Mouse (Mus musculus) forebrain, embryonic 12.5 days (tissue): Measurements from ENCODE around the gene Slc25a51. TPM values are rescaled to one million over a fixed set of nuclear protein-coding genes. Genes with fewer than 3 reads are reported as not detected.

Experiments
- ATAC-seq: fragments of 200-750 bp; cut with Nextera tagmentation; 2 replicates; pipeline ENCODE4 v1.8.0; 2017; ENCODE audit warnings: moderate TSS enrichment; ENCODE audit not compliant: low FRiP score
- H3K27ac ChIP-seq: fragments of 300-500 bp; sonication (generic); 2 replicates; pipeline ENCODE4 v1.5.1; 2016; ENCODE audit warnings: mild to moderate bottlenecking
- H3K27me3 ChIP-seq: fragments of 300-500 bp; sonication (generic); 2 replicates; pipeline ENCODE4 v1.6.1; 2016; ENCODE audit warnings: mild to moderate bottlenecking
- H3K36me3 ChIP-seq: fragments of 300-500 bp; sonication (generic); replicated peaks from 2 replicates; pipeline ENCODE4 v1.6.1; 2016; ENCODE audit warnings: mild to moderate bottlenecking
- H3K4me1 ChIP-seq: fragments of 300-500 bp; sonication (generic); 2 replicates; pipeline ENCODE4 v1.6.1; 2016
- H3K4me2 ChIP-seq: fragments of 300-500 bp; sonication (generic); 2 replicates; pipeline ENCODE4 v1.6.1; 2016; ENCODE audit warnings: mild to moderate bottlenecking, moderate library complexity
- H3K4me3 ChIP-seq: fragments of 300-500 bp; sonication (generic); replicated peaks from 2 replicates; pipeline ENCODE4 v1.5.1; 2016; ENCODE audit warnings: mild to moderate bottlenecking
- H3K9ac ChIP-seq: fragments of 300-500 bp; sonication (generic); 2 replicates; pipeline ENCODE4 v1.6.1; 2016; ENCODE audit warnings: mild to moderate bottlenecking
- H3K9me3 ChIP-seq: fragments of 300-500 bp; sonication (generic); 2 replicates; pipeline ENCODE4 v1.6.1; 2016
- WGBS: fragments of 180-500 bp; shearing (Covaris S2); methylation state at CpG from one replicate; pipeline ENCODE4 v1.1.7; 2016; 5-methylcytosine and 5-hydroxymethylcytosine counted together
- polyA plus RNA-seq: library from polyadenylated mRNA; unstranded; fragments of >200 nt; fragmentation: Nextera tagmentation; extraction: Ambion mirVana; gene quantifications from 2 replicates; pipeline ENCODE4 v1.2.1, GENCODE M21; 2016

Gene Slc25a51
- polyA plus RNA-seq, 1 experiment from 2014 or later = 86.8 TPM

GRCm38 (mm10) chr4:45422640-45423039 is 14.1 kb upstream of the Slc25a51 start:
- Histone ChIP-seq H3K27me3 (0 out of 2 replicates have a peak, but pooled peaks cover 4% of the 10 kb centered on the region), H3K4me1 (peaks cover 67% of the 10 kb centered on the region), H3K9ac (no peak overlapping the region), H3K4me3 (no peak overlapping the region), H3K9me3 (no peaks in the 10 kb centered on the region), H3K36me3 (no peaks in the 10 kb centered on the region), H3K4me2 (no peak overlapping the region), H3K27ac (0 out of 2 replicates have a peak overlapping the region, but pooled peaks have one; percentile 5)
- ATAC-seq = no peak
- 85% methylated on average over 10 of the region's 10 CpGs for WGBS

DNA sequence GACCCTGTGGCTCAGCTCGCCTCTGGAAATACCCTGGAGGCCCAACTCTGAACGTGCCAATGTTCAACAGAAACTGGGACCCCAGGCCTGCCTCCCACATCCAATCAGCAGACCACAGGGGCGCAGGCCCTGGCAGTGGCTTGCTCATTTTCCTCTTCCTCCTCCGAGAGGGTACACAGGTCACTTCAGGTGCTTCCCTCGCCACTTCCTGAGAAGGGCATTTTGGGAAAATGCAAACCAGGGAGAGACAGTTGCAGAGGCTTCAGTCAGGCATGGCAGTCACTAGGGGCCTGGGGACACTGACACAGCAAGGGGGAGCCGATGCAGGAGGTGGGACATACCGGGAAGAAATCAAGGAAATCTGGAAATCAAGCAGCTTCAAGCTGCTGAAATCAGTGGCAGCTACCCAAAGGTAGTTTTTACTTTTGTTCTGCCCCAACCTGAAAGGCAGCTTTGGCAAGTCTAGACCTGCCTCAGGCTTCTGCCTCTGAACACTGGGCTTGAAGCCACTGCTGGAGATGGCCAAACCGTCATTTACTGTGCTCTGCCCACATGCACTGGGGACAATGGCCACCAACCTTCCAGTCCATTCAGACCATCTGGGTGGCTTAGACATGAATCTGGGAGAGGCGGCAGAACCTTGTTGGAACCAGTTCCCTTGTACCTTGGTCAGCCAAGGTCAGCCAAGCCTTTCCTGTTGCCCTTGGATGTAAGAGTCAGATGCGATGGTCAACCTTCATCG is 13.1 kb upstream of the Slc25a51 start:
- 0 out of 2 replicates have a peak, but pooled peaks cover 4% of the 10 kb centered on the region for H3K27me3 ChIP-seq
- peak overlapping the region; percentile 42 for H3K9ac ChIP-seq
- no peaks in the 10 kb centered on the region for H3K9me3 ChIP-seq
- H3K36me3 ChIP-seq = no peaks in the 10 kb centered on the region
- no peak overlapping the region for H3K4me3 ChIP-seq
- peak overlapping the region; percentile 81 for H3K27ac ChIP-seq
- no peak for ATAC-seq
- H3K4me2 ChIP-seq = no peak overlapping the region
- 70% methylated on average over 11 of the region's 11 CpGs for WGBS
- peaks cover 57% of the 10 kb centered on the region for H3K4me1 ChIP-seq

DNA sequence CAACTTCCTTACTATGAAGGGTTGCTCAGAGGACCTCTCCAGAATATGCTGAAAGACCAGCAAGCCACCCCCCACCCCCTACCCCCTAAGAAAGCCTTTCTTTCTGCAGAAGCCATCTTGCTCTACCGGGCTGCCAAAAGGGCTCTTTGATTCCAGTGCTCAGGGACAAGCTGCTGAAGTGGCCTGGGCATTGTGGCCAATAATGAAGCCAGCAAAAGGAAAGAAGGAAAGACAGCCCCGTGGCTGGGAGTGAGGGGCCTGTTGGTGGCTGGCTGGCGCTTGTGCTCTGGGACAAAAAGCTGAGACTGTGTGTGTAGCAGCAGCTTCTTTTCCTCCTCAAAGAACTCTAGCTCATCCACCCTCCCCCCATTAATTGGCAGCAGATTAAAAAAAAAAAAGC is 12.2 kb upstream of the Slc25a51 start:
- Histone ChIP-seq H3K27me3 (peaks cover 4% of the 10 kb centered on the region; the same call in 1 of the 2 replicates), H3K4me3 (no peak overlapping the region), H3K27ac (peak overlapping the region; percentile 81), H3K9me3 (no peaks in the 10 kb centered on the region), H3K4me2 (no peak overlapping the region), H3K4me1 (peaks cover 50% of the 10 kb centered on the region), H3K36me3 (no peaks in the 10 kb centered on the region), H3K9ac (0 out of 2 replicates have a peak overlapping the region, but pooled peaks have one; percentile 36)
- no peak for ATAC-seq
- WGBS = 8% methylated on average over 3 of the region's 3 CpGs

- Histone ChIP-seq H3K9ac (no peak overlapping the region), H3K9me3 (no peaks in the 10 kb centered on the region), H3K4me1 (peaks cover 46% of the 10 kb centered on the region), H3K27me3 (no peaks in the 10 kb centered on the region; the same call in 1 of the 2 replicates), H3K4me3 (no peak overlapping the region), H3K27ac (peak overlapping the region; percentile 25; the same call in 1 of the 2 replicates), H3K36me3 (no peaks in the 10 kb centered on the region), H3K4me2 (peak overlapping the region; percentile 15; the same call in 1 of the 2 replicates)
- WGBS = 85% methylated on average over 4 of the region's 4 CpGs
- no peak for ATAC-seq
These were observed 10.5 kb upstream of the Slc25a51 start for GRCm38 (mm10) chr4:45419051-45419450.

- Histone ChIP-seq H3K4me3 (no peak overlapping the region), H3K9me3 (no peaks in the 10 kb centered on the region), H3K36me3 (no peaks in the 10 kb centered on the region), H3K27ac (no peak overlapping the region), H3K4me2 (peak overlapping the region; percentile 15), H3K9ac (no peak overlapping the region), H3K4me1 (peaks cover 40% of the 10 kb centered on the region), H3K27me3 (no peaks in the 10 kb centered on the region; the same call in 1 of the 2 replicates)
- 18% methylated on average over 11 of the region's 11 CpGs for WGBS
- ATAC-seq = peak; percentile 60
These were observed 9.8 kb upstream of the Slc25a51 start for GRCm38 (mm10) chr4:45418229-45418950.

GRCm38 (mm10) chr4:45416314-45416713 is 7.7 kb upstream of the Slc25a51 start:
- Histone ChIP-seq H3K36me3 (no peaks in the 10 kb centered on the region), H3K9me3 (no peaks in the 10 kb centered on the region), H3K27ac (0 out of 2 replicates have a peak overlapping the region, but pooled peaks have one; percentile 20), H3K4me1 (peaks cover 31% of the 10 kb centered on the region), H3K4me3 (no peak overlapping the region), H3K4me2 (no peak overlapping the region), H3K9ac (no peak overlapping the region), H3K27me3 (peaks cover 10% of the 10 kb centered on the region)
- 77% methylated on average over 7 of the region's 7 CpGs for WGBS
- ATAC-seq = no peak

GRCm38 (mm10) chr4:45413674-45414338 is 5.2 kb upstream of the Slc25a51 start:
- no peak overlapping the region for H3K27ac ChIP-seq
- peaks cover 14% of the 10 kb centered on the region for H3K27me3 ChIP-seq
- no peaks in the 10 kb centered on the region for H3K9me3 ChIP-seq
- H3K4me2 ChIP-seq = no peak overlapping the region
- 89% methylated on average over 9 of the region's 9 CpGs for WGBS
- ATAC-seq = no peak
- no peak overlapping the region for H3K4me3 ChIP-seq
- H3K4me1 ChIP-seq = peaks cover 15% of the 10 kb centered on the region
- H3K9ac ChIP-seq = no peak overlapping the region
- no peaks in the 10 kb centered on the region for H3K36me3 ChIP-seq

DNA sequence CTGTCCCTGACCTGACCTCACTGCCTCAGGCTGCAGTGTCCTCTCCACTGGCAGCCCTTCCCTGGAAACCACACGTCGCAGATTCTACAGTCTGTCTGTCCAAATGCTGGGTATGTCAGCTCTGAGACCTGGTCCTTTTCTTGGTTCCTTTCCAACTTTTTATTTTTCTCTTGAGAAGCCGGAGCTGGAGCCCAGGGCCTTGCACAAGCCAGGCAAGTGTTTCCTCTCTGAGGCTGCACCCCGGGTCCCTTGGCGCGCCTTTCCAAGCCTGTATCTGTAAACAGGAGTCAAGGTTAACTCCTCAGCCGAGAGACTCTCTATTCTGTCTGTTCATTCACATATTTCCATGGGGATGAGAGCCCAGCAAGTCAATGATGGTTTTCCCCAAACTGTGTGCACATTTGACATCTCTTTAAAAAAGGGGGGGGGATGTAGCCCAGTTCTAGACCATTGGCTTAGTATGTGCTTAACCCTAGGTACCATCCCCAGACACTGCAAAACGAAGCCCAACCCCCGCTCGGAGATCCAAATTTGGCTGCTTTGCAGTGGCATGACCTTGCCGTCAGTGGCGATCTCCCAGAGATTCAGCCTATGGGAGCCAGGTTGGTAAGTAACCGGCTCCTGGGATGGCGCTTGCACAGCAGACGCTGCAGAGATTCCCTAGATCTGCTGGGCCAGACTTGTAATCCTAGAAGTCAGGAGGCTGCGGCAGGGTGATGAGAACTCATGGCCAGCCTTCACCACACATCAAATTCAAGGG is 4.0 kb upstream of the Slc25a51 start:
- Histone ChIP-seq H3K27ac (no peak overlapping the region), H3K4me3 (no peak overlapping the region), H3K9ac (no peak overlapping the region), H3K36me3 (no peaks in the 10 kb centered on the region), H3K27me3 (peaks cover 14% of the 10 kb centered on the region), H3K9me3 (no peaks in the 10 kb centered on the region), H3K4me2 (no peak overlapping the region), H3K4me1 (peaks cover 8% of the 10 kb centered on the region)
- no peak for ATAC-seq
- WGBS = 75% methylated on average over 16 of the region's 16 CpGs

GRCm38 (mm10) chr4:45411181-45411790 is 2.7 kb upstream of the Slc25a51 start:
- peaks cover 21% of the 10 kb centered on the region for H3K4me1 ChIP-seq
- no peaks in the 10 kb centered on the region for H3K9me3 ChIP-seq
- H3K27ac ChIP-seq = no peak overlapping the region
- no peak for ATAC-seq
- no peak overlapping the region for H3K9ac ChIP-seq
- H3K4me3 ChIP-seq = no peak overlapping the region
- peaks cover 14% of the 10 kb centered on the region for H3K27me3 ChIP-seq
- WGBS = 90% methylated on average over 8 of the region's 8 CpGs
- no peaks in the 10 kb centered on the region for H3K36me3 ChIP-seq
- no peak overlapping the region for H3K4me2 ChIP-seq

GRCm38 (mm10) chr4:45409270-45409669 is 704 bp upstream of the Slc25a51 start:
- Histone ChIP-seq H3K4me2 (peak overlapping the region; percentile 80), H3K27me3 (peaks cover 14% of the 10 kb centered on the region), H3K36me3 (peaks cover 6% of the 10 kb centered on the region), H3K9me3 (no peaks in the 10 kb centered on the region), H3K27ac (peak overlapping the region; percentile 90), H3K4me1 (peaks cover 27% of the 10 kb centered on the region), H3K9ac (peak overlapping the region; percentile 91), H3K4me3 (peak overlapping the region; percentile 79)
- peak; percentile 31; the same call in 1 of the 2 replicates for ATAC-seq
- 1% methylated on average over 10 of the region's 10 CpGs for WGBS

- peak; percentile 31; the same call in 1 of the 2 replicates for ATAC-seq
- no peaks in the 10 kb centered on the region for H3K9me3 ChIP-seq
- H3K4me1 ChIP-seq = peaks cover 32% of the 10 kb centered on the region
- peaks cover 14% of the 10 kb centered on the region for H3K27me3 ChIP-seq
- peak overlapping the region; percentile 79 for H3K4me3 ChIP-seq
- H3K36me3 ChIP-seq = peaks cover 20% of the 10 kb centered on the region
- H3K9ac ChIP-seq = peak overlapping the region; percentile 91
- peak overlapping the region; percentile 90 for H3K27ac ChIP-seq
- 2% methylated on average over 19 of the region's 19 CpGs for WGBS
- H3K4me2 ChIP-seq = peak overlapping the region; percentile 80
These were observed 747 bp downstream of the Slc25a51 start for GRCm38 (mm10) chr4:45407703-45408334.
